Mouse (Mus musculus) bone marrow, adult 2 months (tissue): Measurements from ENCODE around the gene Atxn7l1. TPM values are rescaled to one million over a fixed set of nuclear protein-coding genes. Genes with fewer than 3 reads are reported as not detected.
A peak's percentile ranks its signal among the peaks of the same experiment; 100 is the strongest.

Experiments
- H3K27ac ChIP-seq: fragments of 200-500 bp; 2 replicates; pipeline ENCODE4 v1.5.1; 2012; ENCODE audit warnings: low read depth, mild to moderate bottlenecking, control low read depth, inconsistent platforms, low read length; ENCODE audit not compliant: control insufficient read depth, poor library complexity, insufficient read depth
- H3K4me1 ChIP-seq: fragments of 200-500 bp; 2 replicates; pipeline ENCODE4 v1.6.1; 2011; ENCODE audit warnings: low read length; ENCODE audit not compliant: control insufficient read depth, insufficient read depth
- H3K4me3 ChIP-seq: fragments of 200-500 bp; replicated peaks from 2 replicates; pipeline ENCODE3; 2011; ENCODE audit warnings: mild to moderate bottlenecking, low read depth, low read length, control low read depth; ENCODE audit not compliant: control insufficient read depth
- CTCF ChIP-seq: fragments of 200-500 bp; IDR thresholded peaks from 2 replicates; pipeline ENCODE4 v1.5.1; 2011; ENCODE audit warnings: low read length, control low read depth; ENCODE audit not compliant: control insufficient read depth, insufficient read depth
- POLR2A ChIP-seq: fragments of 200-500 bp; IDR thresholded peaks from 2 replicates; pipeline ENCODE4 v1.6.1; 2011; ENCODE audit warnings: low read depth, mild to moderate bottlenecking, control low read depth, low read length, borderline replicate concordance; ENCODE audit not compliant: control insufficient read depth
- WGBS: fragments of 180-500 bp; shearing (Covaris S2); methylation state at CpG from one replicate; pipeline ENCODE4 v1.1.7; 2018; 5-methylcytosine and 5-hydroxymethylcytosine counted together
- polyA plus RNA-seq: library from polyadenylated mRNA; stranded (reverse); fragments of >200 nt; gene quantifications from 2 replicates; pipeline ENCODE4 v1.2.4, GENCODE M21; 2011; ENCODE audit warnings: low replicate concordance; ENCODE audit not compliant: missing spikeins, insufficient read depth, insufficient read length

Atxn7l1 gene
- polyA plus RNA-seq, 1 experiment = 52.4 TPM

- Histone ChIP-seq H3K4me1 (no peaks in the 10 kb centered on the region; the same call in 1 of the 2 replicates), H3K4me3 (no peak overlapping the region), H3K27ac (no peak overlapping the region)
- WGBS = 51% methylated on average over 11 of the region's 11 CpGs
- TF ChIP-seq POLR2A = no peak
- no peak for TF ChIP-seq CTCF
Measured at GRCm38 (mm10) chr12:33169777-33170494, 22.4 kb downstream of the Atxn7l1 start.

- H3K4me3 ChIP-seq = no peak overlapping the region
- TF ChIP-seq CTCF = no peak
- TF ChIP-seq POLR2A = no peak
- no peaks in the 10 kb centered on the region; the same call in none of the 2 replicates for H3K4me1 ChIP-seq
- WGBS = 88% methylated on average over 7 of the region's 7 CpGs
- no peak overlapping the region for H3K27ac ChIP-seq
Measured at GRCm38 (mm10) chr12:33170822-33171221, 23.3 kb downstream of the Atxn7l1 start.

GRCm38 (mm10) chr12:33172926-33173325 lies 25.4 kb downstream of the Atxn7l1 start:
- H3K27ac ChIP-seq = no peak overlapping the region
- 90% methylated on average over 9 of the region's 9 CpGs for WGBS
- peaks cover 1% of the 10 kb centered on the region; the same call in 1 of the 2 replicates for H3K4me1 ChIP-seq

DNA sequence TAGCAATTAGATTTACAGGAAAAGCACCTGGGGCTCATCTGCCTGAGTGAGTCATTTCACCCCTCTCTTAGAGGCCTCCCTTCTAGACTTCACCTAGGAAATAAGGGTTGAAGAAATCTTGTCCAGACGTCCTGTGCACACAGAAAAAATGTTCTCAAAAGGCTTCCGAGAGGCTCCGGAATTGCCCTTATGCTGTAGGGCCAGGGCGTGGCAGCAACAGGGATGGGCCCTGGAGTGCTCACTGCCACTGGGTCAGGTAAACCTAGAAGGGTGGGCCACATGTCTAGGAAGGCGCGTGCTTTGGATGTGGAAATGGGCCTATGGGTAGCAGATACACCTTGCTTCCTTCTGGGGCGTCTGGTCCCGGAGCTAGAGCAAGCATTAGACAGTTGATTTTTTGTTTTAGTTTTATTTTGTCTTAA lies 26.2 kb downstream of the Atxn7l1 start:
- TF ChIP-seq POLR2A = no peak
- TF ChIP-seq CTCF = no peak
- WGBS = 90% methylated on average over 8 of the region's 8 CpGs
- peaks cover 1% of the 10 kb centered on the region; the same call in 1 of the 2 replicates for H3K4me1 ChIP-seq
- H3K27ac ChIP-seq = no peak overlapping the region
- no peak overlapping the region for H3K4me3 ChIP-seq

More at GRCm38 (mm10) chr12:33172926-33173325, 25.4 kb downstream of the Atxn7l1 start:
- no peak overlapping the region for H3K4me3 ChIP-seq
- no peak for TF ChIP-seq POLR2A
- no peak for TF ChIP-seq CTCF

DNA sequence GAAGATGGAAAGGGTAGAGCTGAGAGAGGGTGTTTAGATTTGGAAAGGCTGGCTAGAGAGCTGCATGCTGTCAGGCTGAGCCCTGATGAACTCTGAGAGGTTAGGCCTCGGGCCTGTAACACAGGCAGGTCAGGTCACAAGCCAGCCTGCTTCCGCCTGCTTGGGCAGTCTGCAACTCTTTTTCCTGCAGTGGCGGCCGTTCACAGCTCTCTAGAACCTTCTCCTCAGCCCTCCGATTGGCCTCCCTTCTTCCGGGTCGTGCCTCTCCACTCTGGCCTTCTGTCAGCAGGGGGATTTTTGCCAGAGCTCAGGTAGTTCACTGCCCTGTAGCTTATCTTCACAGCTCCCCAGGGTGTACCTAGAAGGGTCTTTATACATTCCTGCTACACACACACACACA lies 26.7 kb downstream of the Atxn7l1 start:
- Histone ChIP-seq H3K4me3 (no peak overlapping the region), H3K4me1 (peaks cover 1% of the 10 kb centered on the region; the same call in 1 of the 2 replicates), H3K27ac (no peak overlapping the region)
- 93% methylated on average over 7 of the region's 7 CpGs for WGBS
- TF ChIP-seq CTCF = no peak
- TF ChIP-seq POLR2A = no peak

- peaks cover 1% of the 10 kb centered on the region; the same call in 1 of the 2 replicates for H3K4me1 ChIP-seq
- no peak overlapping the region for H3K27ac ChIP-seq
- TF ChIP-seq CTCF (no peak), POLR2A (no peak)
- 68% methylated on average over 10 of the region's 10 CpGs for WGBS
- no peak overlapping the region for H3K4me3 ChIP-seq
Measured at GRCm38 (mm10) chr12:33174675-33175357, 27.3 kb downstream of the Atxn7l1 start.

- WGBS = 11% methylated on average over 25 of the region's 25 CpGs
- Histone ChIP-seq H3K27ac (no peak overlapping the region), H3K4me3 (peak overlapping the region; percentile 48), H3K4me1 (peaks cover 1% of the 10 kb centered on the region; the same call in 1 of the 2 replicates)
- TF ChIP-seq POLR2A (no peak), CTCF (0 out of 2 replicates have a peak, but pooled peaks have one; percentile 7)
Measured at GRCm38 (mm10) chr12:33175621-33176554, 28.4 kb downstream of the Atxn7l1 start.

- TF ChIP-seq POLR2A = no peak
- H3K27ac ChIP-seq = no peak overlapping the region
- H3K4me3 ChIP-seq = no peak overlapping the region
- H3K4me1 ChIP-seq = peaks cover 1% of the 10 kb centered on the region; the same call in 1 of the 2 replicates
- WGBS = 66% methylated on average over 5 of the region's 5 CpGs
Measured at GRCm38 (mm10) chr12:33176555-33176900, 29.0 kb downstream of the Atxn7l1 start.
